Mouse (Mus musculus) lung, postnatal 36 days (tissue): ENCODE results near the gene Ncapg2.

Source experiments
- DNase-seq: peaks from one replicate; pipeline ENCODE4 v3.0.0; 2022; ENCODE audit warnings: mixed read lengths

Gene Ncapg2

DNA sequence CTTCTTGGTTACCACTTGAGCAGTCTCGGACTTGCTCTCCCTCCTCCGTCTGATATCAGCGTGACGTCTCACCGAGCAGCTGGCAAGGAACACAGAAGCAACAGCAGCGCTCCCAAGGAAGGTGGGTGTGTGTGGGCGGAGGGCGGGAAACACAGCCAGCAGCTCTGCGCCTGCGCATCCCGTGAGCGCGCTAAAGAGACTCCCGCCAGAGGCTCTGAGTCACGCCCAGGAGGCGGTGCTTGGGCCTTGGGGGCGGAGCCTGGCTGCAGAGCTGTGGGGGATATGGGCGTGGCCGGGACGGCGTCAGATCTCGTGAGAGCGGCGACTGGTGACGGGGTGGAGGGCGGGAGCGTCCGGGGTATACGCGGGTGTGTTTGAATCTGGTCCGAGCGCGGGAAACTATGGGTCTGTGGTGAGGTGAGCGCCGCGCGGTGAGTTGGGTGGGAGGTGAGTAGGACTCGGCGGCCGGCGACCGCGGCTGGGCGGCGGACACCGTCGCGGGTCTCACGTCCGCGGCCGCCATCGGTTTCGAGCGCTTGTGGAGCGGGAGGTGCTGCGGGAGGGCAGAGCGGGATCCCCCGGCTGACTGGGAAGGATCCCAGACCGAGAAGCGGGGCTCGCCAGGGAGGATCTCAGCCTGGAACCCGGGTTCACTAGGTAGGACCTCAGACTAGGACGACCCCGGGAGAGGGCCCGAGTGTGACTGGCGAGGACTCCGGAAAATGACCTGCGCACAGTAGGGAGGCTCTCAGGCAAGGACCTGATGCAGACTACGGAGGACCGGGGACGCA lies at the start of gene Ncapg2:
Gene Ncapg2, plus strand, starts transcription at position 358 of the 791 bp plus-strand sequence.
- peak; percentile 98 for DNase-seq

DNA sequence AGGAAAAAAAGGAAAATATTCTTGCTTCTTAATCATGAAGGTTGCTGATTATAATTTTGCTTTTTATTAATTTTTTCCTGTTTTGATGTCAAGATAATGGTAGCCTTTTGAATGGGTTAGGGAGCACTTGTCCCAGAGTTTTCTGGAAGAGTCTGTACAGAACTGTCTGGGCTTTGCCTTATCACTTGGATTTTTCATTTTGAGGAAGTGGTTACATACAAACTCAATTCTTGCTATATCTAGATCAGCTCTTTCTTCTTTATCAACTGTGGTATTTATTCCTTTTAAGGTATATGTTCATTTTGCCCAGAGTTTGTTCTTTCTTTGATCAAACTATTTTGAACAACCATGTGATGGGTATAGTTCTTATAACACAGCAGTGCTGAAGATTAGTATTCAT lies 43.1 kb upstream of the Ncapg2 start:
- DNase-seq: no peak

DNA sequence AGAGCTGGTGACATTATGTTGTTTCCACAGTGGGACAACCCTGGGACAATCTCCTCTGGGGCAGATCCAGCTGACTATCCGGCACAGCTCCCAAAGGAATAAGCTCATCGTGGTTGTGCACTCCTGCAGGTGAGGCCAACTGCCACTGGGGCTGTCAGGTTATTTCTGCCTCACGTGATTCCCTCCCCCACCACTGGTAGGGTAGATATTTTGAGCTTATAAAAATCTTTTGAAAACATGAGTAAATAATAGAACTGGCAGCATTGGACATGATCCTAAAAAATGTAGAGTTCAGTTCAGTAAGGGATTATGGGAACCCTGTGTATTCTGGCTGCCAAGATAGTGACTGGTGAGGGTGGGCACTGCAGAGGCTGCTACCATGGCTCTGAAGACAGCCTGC lies 38.3 kb upstream of the Ncapg2 start:
- DNase-seq: no peak

DNA sequence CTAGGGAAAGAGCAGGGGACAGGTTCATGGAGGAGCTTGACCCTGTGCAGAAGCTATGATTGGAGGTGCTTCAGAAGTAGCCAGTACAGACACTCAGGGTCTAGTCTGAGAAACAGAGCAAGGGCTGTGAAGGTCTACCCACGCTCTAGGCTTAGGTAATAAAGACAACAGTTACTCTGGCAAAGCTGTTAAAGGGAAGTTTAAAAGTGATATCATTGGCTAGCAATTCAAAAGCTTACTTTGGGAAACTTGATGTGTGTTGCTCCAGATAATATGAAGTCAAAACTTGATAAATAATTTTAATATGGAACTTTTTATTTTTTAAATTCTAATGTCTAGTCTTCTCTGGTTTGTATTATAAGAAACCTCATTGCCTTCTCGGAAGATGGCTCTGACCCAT lies 37.9 kb upstream of the Ncapg2 start:
- no peak for DNase-seq

DNA sequence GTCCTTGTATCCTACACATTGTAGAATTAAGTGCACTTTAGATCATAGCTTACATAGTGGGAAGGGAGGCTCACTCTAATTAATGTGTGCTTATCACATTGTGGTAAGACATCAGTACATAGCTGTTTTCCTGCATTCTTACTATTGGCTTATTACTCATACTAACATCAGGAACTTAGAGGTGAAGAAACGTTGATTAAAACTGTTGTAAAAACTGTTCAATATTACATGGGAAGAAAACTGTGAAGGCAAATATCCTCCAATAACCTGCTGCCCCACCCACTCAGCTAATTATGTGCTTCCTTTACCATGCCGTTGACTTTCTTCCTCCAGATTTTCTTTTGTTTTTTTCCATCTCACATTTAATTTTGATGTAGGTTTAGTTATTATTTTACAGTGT lies 36.3 kb upstream of the Ncapg2 start:
- DNase-seq: no peak

DNA sequence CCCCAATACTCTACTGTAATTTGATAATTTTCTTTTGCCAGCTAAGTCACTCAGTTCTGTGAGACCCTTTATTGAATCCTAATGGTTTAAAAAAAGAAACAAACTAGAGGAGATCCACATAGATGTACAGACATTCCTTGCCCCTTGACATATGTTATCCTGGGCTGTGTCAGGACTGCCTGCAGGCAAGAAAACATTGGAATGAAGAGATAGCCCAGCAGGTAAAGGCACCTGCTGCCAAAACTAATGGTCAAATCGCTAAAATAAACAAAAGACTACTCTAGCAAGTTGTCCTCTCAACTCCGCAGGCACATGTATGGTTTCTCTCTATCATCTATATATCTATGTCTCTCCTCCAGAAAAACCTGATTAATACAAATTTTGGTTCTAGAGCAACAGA lies 22.1 kb upstream of the Ncapg2 start:
- no peak for DNase-seq

DNA sequence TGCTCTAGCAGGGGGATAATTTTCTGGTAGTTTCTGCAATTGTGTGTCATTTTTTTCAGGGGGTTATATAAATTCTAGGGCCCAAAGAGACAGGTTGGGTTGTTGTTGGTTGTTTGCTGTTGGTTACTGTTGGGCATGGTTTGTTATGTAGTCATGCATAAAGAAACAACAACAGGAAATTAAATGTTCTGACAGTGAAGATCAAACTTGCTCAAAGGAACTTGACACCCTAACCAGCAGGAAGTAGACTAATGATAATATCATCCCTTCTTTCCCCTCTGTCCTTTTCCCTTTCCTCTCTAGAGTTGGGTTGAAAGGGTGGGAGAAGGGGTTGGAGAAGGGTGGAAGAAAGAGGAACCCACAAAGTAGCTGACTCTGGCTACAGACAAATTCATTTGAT lies 21.2 kb upstream of the Ncapg2 start:
- no peak for DNase-seq

DNA sequence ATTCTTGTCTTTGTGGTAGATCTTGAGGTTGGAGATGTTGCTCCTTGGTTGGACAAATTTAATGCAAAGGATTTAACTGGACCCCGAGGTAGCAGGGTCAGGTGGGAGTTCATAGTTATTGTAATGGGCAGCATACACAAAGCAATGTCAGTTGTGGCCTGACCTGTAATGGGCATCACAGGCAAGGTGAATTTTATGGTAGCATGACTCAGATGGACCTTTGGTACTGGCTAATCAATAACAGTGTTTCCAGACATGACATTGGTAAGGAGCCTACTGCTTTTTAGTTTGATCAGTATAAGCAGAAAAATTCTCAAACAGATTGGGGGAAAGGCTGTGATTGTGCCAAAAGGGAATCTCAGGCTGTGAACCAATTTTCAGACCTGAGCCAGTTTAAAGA lies 18.4 kb upstream of the Ncapg2 start:
- no peak for DNase-seq

DNA sequence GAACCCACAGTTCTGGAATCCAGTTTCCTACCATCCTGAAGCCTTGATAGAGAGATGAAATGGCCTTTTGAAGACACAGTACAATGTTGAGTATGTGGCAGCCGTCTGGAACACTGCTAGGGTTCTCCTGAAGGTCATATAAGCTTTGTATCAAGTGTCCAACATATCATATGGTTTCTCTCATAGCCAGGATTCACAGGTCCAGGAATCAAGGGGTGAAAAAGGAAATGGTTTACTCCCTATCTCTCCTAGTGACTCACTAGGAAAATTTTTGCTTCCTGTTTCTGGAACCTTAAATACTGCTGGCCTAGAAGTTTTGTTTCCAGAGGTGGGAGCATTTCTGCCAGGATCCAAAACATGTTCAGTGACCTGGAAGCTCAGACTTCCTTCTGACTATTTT lies 15.3 kb upstream of the Ncapg2 start:
- no peak for DNase-seq

DNA sequence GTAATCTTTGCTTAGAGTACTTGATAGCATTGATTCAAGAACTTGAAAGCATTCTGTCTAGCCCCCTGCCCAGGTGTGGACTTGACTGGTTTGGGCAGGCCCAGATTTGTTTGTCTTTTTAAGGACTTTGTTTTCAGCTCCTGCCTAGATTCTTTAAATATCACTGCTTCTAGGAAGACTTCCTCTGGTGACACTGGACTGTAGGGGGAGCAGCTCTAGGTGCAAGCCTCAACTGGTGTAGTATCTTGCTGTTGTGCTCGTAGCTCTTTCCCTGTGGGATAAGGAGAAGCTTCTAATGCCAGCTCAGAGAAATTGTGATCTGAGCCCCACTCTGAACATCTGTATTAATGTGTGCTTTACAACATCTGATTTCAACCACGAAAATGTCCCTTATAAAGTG lies 10.9 kb upstream of the Ncapg2 start:
- DNase-seq: no peak

DNA sequence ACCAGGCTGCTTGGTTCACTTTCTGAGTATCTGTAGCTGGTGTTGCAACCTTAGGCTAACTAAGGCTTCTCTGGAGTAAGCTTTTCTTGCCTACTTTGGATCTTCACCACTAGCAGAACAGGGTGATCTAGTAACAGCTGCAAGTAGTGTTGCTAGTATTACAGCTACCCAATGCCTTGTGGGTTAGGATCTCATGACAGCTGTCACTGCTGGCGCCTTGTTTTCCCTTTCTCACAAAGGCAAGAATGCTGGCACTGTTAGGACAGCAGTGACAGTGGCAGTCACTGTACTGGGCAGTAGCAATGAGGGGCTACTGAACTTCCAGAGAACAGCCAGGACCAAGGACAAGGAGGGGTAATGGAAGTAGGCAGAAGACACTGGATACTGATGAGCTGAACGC lies 9.9 kb upstream of the Ncapg2 start:
- DNase-seq: no peak

DNA sequence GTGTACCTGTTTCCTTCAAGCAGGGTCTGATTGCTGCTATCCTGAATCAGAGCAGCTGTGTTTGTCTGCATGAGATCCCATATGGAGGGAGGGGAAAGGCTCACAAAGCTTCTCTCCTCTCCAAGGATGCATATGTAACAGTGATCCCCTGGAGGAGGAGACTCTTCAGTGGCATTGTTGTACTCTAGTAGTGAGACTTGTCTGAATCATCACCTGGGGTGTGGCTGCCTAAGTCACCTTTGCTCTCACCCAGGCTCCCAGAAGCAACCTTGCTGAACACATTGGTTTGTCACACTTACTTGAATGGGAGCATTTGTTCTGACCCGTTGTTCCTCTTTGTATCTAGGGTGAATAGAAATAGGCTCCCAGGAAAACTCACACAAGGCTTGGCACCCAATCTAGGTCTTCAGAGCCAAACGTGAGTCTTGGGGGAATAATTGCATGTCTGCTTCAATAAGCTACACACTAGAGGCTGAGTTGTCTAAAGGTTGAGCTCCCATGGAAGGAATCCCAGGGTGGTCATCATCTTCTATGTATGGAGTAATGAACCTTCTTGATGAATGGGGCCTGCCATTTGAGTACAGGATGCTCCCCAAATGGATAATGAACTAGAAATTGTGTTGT lies 9.0 kb upstream of the Ncapg2 start:
- no peak for DNase-seq

DNA sequence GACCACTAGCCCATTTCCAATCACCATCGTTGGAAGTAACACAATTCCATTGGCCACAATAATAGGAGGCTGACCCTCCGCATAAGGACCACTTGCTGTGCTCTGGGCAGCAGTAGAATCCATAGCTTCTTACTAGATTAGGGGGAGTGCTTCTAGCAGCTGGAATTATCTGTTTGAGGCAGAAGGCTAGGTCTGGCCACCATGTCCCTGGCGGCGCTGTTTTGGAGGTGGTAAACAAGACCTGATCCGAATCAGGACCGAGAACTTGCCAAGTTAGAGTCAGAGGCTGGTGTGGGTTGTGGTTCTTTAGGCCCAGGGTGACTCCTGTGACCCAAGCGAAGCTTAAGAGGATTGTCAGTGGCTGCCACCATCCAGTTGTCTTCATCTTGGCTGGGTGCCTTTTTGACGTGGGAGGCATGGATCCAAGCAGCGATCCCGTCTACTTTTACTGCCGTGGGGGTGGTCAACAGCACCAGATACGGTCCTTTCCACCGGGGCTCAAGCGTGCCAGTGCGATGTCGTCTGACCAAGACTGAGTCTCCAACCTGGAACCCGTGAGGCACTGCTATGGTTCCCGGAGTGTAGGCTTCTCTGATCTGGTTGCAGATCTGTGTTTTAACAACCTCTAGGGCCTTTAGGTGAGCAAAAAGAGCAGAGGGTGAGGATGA lies 1.1 kb upstream of the Ncapg2 start:
- DNase-seq: no peak

DNA sequence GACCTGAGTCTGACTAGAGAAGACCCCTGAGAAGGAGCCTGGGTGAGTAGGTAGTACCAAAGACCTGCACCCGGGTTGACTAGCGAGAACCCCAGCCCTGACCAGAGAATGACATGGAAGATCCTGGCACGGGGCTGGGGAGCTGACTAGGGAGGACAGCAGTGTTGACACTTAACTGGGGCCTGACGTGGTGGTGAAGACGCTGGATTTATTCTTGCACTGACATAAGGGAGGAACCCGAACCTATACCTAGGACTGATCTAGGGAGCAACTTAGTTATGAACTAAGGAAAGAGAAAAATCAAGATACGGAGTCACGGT lies 594 bp downstream of the Ncapg2 start:
- DNase-seq: no peak

DNA sequence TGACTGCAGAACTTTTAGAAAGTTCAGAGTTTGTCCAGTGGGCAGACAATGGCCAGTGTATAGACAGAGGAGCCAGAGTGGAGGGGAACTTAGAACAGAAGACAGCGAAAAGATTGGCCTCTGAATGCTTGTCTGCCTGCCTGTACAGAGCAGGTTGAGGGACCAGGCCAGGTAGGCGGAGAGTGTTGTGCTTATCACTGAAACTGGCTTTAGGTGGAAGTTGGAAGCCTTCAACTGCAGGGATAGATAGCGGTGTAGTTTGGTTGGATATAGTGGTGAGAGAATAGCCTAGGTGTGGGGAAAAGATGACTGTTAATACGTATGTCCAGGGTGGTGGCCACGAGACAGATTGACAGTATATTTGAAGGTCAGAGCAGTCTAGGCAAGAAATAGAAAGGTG lies 2.7 kb downstream of the Ncapg2 start:
- no peak for DNase-seq

DNA sequence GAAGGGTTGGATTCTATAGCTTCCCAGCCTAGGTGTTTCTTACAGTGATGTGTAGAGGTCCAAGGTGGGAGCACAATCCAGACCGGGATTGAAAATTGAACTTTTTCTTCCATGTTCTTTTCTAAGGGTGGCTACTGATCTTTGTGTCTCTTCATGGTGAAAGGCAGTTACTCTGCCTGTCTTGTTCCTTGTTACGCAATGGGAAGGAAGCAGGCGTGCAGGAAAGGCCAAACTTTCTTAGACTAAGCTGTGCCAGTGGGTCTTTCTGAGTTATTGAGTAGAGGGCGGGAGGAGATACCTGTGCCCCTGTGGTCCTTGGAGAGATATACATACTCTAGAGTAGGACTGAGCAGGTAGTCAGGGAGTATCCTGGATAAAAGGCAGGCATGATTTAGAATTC lies 9.7 kb downstream of the Ncapg2 start:
- DNase-seq: no peak

DNA sequence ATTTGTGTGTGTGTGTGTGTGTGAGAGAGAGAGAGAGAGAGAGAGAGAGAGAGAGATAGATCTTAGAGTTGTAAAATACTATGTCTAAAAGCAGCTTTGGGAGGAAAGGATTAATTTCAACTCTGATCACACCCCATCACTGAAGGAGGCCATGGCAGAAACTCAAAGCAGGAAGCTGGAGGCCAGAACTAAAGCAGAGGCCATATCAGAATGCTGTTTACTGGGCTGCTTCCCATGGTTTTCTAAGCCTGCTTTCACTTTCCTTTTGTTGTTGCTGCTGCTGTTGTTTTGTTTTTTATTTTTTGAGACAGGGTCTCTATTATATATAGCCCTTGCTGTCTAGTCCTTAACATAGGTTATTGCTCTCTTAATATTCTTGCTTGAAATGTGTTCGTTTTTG lies 11.3 kb downstream of the Ncapg2 start:
- DNase-seq: no peak

DNA sequence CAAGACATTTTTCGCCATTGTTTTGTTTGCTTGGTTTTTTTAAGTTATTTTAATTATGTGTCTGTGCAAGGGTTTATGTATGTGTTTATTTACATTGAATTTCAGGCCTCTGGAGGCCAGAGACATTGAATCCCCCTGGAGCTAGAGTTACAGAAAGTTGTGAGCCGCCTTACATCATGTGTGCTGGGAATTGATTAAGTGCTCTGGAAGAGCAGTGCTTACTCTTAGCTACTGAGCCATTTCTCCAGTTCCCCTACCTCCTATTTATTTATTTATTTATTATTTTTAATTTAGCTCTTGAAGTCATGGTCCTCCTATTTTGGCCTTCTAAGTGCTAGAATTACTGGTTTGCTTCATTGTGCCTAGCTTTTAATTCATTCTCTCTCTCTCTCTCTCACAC lies 16.5 kb downstream of the Ncapg2 start:
- DNase-seq: no peak

DNA sequence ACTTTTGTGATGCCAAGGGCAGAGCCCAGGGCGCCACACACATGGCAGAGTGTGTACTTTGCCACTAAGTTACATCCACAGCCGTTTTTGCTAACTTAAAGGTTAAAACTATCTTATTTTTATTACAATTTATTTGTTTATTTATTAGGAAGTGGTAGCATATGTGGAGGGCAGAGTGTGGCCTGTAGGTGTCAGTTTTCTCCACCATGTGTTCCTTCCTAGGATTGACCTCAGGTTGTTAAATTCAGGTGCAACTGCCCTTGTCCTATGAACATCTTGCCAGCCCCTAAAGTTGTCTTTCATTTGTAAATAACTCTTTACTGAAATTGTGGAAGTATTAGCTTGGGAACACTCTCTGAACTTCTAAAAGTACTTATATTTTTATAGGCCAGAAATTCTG lies 20.2 kb downstream of the Ncapg2 start:
- no peak for DNase-seq

DNA sequence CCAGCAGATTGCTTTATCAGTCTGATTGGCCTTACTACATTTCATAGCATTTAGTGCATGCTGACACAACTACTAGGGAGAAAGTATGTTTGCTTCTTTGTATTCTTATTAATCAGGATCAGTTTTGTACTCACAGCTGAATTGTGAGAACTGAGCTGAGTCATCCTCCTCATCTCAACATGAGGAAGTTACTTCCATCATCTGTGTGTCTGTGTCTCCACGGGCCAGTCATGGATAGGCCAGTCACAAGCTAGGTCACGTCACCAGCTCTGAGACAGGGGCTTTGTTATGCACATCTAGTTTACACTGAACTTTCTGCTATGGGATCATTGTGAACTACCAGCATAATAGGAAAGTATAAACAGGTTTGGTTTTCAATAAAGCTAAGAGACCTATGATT lies 28.5 kb downstream of the Ncapg2 start:
- no peak for DNase-seq

DNA sequence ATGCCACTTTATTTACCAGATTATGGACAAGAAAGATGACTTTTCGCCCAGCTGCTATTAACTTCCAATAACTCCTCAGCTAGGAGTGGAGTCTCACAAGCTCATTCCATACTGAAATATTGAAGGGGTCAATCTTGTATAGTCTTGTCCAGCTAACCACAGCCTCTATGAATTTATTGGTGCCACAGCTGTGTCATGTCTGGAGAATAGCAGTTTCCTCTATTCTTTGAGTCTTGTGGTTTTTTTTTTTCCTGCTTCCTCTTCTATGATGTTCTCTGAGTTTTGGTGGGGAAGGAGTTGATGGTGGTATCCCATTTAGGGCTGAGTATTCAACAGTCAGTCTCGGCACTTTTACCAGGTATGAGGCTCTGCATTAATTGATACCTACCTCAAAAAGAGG lies 30.0 kb downstream of the Ncapg2 start:
- DNase-seq: no peak

DNA sequence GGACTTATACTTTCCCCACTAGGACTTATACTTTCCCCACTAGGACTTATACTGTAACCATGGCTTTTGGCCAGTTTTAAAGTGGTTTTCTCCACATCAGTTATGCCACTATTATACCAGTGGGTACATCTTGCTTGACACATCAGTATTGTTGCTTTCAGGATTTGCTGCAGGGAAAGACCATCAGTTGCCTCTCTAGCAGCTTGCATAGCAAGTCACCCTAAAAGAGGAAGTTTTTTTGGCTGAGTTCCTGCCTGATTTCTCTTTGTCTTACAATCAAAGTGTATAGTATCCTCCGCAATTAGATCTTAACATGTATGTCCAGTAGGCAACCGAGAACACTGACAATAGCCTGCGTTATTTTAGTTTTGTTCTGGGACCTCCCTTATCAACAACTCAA lies 30.9 kb downstream of the Ncapg2 start:
- DNase-seq: no peak

DNA sequence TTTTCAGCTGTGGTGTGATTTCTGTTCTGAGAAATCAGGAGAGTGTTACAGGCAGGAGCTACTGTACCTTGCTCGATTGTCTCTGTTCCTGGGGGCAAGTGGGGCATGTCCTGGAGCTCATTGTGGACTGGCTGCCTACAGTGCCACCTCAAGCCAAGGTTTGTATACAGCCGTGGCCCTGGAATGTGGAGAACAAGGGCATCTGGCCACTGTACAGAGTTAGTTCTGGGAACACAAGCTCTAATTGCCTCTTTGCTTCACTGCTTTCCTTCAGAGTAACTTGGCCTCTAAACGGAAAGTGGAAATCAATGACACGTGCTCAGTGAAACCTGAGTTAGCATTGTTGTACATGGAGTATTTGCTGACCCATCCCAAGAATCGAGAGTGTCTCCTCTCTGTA lies 33.4 kb downstream of the Ncapg2 start:
- no peak for DNase-seq

DNA sequence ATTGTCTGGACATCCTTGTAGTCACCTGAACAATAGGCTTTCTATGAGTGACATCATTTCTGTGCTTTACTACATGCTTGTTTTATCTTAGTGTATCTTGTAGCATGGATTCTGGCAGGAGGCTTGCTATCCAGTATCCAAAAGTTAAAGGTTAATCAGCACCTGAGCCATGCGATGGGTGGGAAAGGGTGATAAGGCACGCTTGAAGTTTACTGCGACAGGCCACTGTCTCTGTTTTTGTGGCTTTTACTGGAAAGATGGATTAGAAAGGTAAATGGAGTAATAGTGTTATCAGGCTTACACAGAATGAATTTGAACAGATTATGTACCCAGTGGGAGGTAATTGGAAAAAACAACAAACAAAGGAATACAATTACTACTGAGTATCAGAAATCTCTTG lies 37.0 kb downstream of the Ncapg2 start:
- DNase-seq: no peak

DNA sequence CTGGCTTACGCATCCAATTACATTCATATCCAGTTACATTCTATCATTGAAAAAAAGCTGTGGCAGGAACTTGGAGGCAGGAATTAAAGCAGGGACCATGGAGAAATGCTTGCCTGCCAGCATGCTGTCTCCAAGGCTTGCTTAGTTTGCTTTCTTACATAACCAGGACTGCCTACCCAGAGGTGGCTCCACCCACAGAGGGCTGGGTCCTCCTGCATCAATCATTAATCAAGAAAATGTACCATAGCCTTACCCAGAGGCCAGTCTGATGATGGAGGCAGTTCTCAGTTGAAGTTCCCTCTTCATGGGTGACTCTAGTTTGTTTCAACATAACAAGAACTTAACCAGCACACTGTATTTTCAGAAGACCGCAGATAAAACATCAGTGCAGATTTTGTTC lies 44.3 kb downstream of the Ncapg2 start:
- DNase-seq: no peak
